Mouse (Mus musculus) urinary bladder, postnatal 4 days (tissue): ENCODE data around the gene Pde8a.

Experiments used
- DNase-seq, 2 experiments: peaks; one replicate each; pipeline ENCODE4 v3.0.0; 2021 to 2022; ENCODE audit warnings: low spot score in 2 of 2

The Pde8a gene

DNA sequence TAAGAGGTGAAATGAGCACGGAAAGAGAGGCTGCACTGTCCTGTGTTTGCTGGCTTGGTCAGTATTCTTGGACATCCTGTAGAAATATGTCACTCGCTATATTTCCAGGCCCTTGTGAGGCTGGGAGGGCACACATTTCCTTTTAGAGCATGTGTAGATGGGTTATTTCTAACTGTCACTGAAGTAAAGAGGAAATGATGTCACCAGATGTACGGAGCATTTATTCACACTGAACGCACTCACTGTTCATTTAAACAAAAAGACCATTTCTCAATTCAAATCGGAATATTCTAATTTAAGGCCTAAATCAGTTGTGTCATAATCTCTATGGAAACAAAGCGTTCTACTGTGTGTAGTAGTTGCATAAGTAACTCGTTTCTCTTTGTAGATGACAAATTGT, 48.2 kb downstream of the Pde8a start:
- no peak for DNase-seq

DNA sequence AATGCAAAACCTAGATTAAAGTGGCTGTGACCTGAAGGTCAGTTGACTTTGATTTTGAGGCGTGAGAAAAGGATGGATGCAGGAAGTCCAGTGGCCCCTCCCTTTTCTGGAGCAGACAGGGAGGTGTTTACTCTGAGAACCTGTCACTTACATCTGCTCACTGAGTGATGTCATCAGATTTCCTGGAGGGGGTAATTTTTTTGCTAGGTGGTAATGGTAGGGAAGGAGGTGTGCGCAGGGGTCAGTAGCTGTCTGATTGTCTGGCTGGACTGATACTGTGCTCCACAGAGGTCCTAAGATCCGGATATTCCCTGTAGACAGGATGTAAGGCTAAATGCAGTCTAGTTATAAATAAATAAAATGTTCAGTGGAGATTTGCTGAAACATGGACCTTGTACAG, 59.5 kb downstream of the Pde8a start:
- DNase-seq = no peak

DNA sequence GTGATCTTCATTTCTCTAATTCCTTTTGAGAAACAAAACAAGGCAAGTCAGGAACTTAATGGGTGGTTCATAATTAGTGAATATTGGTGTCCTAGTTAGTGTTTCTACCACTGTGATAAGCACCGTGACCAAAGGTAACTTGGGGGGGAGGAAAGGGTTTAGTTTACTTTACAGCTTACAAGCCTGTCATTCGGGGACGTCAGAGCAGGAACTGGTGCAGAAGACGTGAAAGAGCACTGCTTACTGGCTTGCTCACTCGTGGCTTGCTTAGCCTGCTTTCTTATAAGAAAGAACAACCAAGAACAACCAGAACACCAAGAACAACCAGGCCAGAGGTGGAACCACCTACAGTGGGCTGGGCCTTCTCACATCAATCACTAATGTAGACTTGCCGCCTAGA, 65.6 kb downstream of the Pde8a start:
- DNase-seq = no peak

DNA sequence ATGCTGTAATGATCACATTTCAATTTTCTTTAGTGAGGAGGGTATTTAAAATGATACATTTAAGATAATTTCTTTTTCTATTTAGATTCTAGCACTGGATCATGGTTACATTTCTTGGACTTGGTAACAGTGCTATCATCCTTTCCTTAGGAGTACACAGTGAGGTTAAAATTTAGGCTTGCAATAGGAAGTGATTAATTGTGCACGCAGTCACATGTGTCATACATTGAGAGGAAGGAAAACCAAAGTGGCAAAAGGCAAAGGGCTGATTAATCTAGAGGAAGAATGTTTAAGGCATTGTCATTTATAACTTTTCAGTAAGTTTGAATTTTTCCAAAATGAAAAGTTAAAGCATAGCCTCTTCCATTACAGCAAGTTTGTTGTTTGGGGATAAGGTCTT, 67.8 kb downstream of the Pde8a start:
- no peak for DNase-seq

DNA sequence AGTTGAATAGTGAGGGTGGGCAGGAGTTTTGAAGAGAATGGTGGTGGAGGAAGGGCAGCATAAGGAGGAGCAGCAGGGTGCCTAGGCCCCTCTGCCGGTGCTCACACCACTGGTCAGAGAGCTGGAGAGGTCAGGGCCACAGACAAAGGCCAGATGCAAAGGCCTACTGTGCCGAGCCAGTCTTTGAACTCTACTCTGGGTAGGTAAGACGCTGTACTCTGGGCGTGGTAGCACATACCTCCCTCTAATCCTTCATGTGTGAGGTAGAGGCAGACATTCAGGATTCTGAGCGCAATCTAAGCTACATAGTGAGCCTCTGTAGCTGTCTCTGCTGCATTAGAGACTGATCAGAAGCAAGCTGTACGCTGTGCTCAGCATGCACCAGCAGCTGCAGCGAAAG, 73.1 kb downstream of the Pde8a start:
- no peak for DNase-seq

DNA sequence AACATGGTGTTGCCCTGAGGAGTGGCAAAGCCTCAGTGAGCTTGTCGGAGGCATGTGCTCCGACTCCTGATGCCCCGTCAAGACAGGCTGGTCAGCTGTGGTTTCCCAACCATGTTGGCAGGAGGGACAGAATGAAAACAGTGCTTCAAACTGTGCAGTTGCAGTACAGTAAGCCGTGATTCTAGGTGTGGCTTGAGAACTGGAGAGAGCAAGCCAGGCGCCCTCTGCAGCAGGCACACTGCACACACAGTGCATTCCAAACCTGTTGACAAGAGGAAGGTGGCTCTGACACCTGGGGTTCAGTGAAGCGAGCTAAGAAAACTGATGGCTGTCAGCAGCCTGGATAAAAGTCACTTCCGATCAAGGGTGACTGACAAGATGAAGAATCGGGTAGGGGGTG, 73.5 kb downstream of the Pde8a start:
- DNase-seq = no peak

DNA sequence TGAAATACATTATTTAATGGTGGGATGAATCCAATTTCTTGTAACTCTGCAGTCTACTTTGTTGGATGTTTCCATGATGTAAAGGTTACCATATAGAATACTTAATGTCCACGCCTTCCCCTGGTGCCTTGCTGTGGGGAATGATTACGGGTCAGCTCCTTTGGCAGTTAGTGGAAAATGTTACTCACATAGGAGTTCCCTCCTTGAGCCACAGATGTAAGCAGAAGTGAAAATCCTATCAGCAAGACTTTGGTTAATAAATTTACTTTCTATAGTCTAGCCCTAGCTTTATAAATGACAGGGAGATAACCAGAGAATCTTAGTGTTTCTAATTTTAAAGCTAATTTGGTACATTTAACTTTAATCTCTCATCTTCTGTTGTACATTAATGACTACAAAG, 81.8 kb downstream of the Pde8a start:
- DNase-seq = no peak

DNA sequence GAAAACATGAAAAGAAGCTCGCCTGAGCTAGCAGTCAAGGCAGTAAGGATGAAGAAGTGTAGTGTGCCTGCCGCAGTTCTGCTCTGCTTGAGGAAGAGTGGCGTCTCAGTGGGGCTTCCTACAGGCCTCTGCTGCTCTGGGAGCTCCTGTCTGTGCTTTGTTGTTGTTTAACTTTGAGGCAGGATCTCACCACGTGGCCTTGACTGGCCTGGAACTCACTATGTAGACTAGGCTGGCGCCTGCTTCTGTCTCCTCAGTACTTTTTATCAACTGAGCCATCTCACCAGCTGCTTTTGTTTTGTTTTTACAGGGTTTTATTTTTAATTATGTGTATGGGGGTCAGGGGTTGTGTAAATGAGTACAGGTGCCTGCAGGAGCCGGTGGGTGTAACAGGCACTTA, 84.8 kb downstream of the Pde8a start:
- no peak for DNase-seq

DNA sequence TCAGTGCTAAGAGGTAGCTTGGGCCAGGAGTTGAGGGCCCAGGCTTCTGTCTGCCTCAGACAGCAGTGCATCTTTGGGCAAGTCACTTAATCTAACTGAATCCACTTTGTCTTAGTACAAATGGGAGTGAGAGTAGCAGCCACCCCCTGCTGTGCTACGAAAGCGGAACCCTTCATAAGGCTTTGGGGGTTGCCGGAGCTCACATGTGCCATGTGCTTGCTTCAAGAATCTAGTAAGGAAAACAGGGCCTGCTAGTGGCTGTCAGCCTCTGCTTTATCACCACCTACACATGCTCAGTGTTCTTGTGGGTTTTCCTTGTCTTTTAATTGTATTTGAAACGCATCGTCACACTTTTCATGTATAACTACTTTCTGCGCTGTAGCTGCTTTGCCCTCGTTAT, 87.9 kb downstream of the Pde8a start:
- DNase-seq = no peak

DNA sequence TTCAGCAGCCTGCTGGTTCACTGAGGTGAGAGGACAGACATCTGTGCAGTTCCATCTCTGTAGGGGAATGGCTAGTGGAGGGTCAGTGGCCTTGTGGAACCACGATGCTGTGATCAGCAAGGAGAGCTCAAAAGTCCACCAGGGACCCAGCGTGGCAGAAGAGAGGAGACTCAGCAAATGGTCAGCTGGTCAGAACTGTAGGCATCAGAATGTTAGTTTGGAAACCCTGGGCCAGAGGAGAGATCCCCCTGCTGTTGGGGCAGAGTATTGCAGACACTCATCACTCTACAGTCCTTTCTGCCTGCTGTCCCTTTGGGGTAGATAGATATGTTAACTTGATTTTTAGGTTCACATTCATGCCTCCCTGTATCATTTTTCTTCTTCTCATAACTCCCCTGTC, 90.3 kb downstream of the Pde8a start:
- no peak for DNase-seq

DNA sequence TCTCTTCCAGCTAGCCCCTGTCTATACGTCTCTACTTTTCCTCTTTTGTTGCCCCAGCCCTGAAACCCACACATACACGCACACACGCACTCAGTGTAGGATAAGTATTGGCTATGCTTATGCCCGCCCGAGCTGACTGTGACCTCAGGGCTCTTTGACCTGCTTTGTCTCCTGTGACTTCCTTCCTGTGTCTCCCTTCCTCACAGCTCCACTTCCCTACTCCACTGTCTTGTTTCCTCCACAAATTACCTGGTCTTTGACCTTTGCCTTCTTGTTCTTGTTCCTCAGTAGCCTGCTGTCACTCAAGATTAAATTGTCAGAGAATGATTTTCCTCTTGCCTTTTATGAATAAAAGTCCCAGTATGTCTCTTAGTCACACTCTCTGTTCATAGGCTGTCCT, 90.7 kb downstream of the Pde8a start:
- DNase-seq = no peak

DNA sequence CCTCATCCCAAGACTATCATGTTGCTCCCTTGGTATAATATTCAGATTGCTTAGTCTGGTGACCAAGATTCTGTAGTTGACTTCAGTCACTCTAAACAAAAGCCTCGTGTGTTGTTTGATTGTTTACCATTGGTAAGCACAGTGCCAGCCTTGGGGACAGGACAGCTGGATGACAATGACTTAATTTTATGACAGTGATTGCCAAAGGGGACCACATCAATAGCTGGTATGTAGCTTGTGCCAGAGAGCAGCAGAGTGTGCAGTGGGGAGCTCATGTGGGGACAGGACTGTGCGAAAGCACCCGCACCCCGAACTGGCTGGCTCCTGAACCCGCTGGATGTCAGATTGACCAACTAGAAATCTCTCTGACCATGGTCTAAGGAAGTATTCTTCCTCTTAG, 91.3 kb downstream of the Pde8a start:
- DNase-seq = no peak

DNA sequence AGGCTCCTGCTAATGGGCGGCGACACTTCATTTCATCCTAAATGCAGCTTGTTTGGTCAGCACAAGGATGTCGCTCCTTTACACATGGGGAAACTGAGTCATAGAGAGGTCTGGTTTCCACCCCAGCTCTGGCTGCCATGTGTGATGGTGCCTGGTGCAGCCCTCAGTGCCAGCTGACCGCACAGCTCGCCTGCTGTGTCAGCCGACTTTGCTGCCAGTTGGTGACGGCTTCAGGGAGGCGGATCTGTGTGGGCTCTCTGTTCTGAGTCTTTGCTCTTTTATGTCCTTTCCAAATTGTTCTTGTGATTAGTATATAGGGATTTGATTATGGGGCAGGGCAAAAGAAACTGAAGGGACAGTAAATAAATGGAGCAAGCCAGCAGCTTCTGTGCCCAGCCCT, 94.3 kb downstream of the Pde8a start:
- DNase-seq = no peak

DNA sequence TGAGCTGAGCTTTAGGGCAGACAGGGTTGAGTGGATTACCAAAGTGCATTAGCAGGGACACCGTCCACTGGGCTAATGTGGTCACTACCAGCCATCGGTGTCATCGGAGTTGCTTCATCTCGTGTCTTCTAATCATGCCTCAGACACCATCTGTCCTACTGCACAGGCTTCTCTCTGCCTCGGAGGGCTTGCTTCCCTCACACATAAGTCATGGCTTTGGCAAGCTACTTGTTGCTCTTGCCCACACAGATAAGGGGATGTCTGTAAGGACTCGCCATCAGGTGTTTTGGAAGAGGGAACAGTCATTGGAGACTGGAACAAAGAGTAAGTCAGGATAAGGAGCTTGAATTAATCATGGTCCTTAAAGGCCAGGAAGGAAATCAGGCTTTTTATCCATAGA, 95.9 kb downstream of the Pde8a start:
- DNase-seq = no peak

DNA sequence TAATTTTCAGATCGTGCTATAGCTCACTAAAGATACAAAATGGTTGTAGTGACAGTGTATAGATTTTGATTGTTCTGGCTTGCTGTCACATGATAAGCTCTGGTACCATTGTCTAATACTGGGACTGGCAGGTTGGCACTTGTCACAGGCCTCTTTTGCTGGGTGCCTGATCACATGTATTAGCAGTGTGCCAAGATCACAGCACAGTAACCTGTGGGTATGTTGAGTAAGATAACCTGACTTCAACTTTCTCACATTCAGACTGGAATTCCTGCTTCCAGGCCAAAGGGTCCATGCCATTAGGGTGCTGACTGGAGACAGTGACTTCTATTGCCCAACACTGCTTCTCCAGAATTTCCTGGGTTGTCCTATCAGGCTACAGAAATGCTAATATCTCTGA, 97.7 kb downstream of the Pde8a start:
- DNase-seq = no peak

DNA sequence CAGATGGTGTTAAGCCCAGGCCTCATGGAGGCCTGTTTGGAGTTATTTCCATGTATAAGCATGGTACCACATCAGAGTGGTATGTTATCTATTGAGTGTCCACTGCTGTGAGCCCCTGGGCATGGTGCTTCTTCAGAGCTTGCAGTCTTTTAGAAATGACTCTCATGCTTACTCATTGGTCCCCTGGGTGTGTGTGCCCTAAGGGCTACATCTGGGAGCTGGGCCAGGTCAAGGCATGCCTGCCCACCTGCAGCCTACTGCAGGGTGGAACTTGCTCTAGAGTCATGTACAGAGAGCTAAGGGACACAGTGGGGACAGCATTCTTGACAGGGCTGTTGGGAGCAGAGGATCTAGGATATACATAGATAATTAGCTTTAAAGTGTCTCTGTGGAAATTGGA, 98.2 kb downstream of the Pde8a start:
- DNase-seq = no peak

DNA sequence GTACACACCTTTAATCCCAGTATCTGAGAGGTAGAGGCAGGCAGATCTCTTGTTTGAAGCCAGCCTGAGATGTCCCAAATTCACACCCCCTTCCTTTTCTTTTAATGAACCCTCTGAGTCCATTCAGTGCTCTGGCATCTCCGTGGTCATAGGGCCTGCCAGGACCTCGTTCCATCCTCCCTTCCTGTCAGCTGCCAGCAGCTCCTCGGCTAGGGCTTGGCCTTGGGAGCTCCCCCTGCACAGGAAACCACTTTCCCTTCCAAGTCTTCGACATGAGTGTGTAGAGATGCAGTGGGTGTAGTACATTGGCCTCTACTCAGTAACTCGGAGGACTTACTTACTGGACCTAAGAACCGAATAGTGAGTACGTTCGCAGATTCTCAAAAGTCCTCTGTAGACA, 102.2 kb downstream of the Pde8a start:
- DNase-seq = no peak

DNA sequence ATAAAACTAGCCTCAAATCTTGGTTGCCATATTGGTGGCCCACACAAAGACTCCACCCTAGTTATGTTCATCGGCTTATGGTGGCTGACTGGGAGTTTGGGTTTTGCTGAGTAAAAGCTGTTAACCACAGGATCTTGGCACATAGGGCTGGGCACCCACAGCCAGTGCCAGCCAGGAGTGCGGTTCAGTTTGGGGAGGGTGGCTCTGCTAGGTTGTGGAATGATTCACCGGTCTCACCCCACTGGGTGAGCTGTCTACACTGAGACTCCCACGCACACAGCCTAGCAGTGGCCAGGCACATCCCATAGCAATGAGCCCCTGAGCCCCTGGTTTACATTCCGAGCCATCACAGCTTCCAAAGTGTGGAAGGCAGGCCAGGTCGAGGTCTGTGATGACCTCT, 106.4 kb downstream of the Pde8a start:
- DNase-seq = no peak

DNA sequence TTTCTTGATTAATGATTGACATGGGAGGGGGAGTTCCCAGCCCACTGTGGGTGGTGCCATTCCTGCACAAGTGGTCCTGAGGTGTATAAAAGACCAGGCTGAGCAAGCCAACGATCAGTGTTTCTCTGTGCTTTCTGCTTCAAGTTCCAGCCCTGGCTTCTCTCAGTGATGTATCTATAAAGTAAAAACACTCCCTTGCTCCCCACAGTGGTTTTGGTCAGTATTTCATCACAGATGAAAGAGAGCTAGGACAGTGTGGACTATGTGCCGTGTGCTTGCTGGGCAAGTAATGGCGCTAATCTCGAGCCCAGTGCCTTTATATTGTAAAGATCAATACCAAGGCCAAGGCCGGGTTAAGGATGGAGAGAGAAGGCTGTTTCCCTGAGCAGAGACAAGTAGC, 108.4 kb downstream of the Pde8a start:
- DNase-seq = no peak

DNA sequence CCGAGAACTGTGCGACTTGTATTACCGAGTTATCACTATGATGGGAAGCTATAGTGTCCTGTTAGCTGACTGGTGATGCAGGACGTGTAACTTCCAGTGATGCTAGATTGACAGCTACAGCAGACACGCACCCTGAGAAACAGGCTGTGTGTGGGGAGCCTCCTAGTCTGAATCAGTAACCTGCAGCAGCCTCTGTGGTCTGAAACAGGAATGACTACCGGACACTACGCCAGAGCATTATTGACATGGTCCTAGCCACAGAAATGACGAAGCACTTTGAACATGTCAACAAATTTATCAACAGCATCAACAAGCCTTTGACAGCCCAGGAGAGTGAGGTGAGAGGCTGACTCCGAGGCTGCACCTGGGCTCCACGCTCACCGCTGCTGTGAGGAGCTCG, 112.6 kb downstream of the Pde8a start:
- no peak for DNase-seq

DNA sequence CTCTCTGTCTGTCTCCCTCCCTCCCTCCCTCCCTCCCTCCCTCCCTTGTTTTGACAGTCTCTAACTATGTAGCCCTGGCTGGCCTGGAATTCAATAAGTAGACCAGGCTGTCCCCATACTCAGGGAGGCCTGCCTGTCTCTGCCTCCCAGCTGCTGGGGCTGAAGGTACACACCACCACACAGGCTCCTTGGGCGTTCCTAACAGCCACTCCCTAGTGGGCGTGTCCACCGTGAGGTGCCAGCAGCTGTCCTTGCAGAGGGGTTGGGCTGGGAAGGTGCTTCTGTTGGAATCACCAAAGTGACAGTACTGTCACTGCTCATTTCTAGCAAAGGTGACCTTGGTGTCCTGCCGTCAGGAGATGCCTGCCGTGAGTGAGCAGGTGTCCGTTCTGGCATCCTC, 113.5 kb downstream of the Pde8a start:
- no peak for DNase-seq

DNA sequence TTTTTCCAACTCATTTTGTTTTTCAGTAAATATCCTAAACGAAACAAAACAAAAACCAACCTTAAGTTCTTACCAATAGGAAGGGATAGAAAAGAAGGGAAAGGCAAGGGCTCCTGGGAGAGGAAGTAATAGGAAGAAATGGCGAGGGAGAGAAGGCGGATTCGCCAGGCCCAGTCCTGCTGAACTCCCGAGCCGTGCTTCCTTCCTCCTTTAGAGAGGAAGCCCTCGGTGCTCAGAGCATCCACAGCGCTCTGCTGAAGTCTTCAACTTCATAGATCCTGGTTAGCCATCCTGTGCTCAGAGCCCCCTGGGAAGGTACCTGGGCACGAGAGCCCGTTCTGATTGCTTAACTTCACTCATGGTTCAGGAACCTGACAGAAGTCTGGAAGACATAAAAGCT, 114.3 kb downstream of the Pde8a start:
- no peak for DNase-seq

DNA sequence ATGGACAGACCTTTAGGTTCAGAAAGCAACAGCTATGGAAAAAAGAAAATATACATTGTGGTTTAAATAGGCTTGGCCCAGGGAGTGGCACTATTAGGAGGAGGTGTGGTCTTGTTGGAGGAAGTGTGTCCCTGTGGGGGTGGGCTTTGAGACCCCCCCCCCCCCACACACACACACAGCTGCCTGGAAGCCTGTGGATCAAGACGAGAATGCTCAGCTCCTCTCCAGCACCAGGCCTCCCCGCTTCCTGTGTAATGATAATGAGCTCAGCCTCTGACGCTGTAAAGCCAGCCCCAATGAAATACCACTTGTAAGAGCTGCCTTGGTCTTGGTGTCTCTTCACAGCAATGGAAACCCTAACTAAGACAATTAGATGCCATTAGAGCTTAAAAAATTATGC, 117.4 kb downstream of the Pde8a start:
- no peak for DNase-seq

DNA sequence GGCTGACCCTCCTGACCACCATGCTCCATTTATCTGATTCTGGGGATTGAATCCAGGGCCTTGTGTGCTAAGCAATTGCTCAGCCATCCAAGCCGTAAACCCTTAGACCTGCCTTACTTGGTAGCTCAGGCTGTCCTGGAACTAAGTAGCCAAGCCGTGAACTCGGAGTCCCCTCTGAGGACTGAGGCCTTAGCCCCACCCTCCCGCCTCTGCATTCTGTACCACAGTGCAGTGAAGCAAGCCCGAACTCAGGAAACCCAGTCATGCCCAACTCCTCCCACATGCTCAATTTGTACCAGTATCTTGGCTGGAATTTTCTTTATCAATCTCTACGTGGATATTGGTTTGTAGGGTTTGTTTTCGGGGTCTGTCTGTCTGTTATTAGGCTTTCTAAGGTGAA, 118.5 kb downstream of the Pde8a start:
- no peak for DNase-seq

DNA sequence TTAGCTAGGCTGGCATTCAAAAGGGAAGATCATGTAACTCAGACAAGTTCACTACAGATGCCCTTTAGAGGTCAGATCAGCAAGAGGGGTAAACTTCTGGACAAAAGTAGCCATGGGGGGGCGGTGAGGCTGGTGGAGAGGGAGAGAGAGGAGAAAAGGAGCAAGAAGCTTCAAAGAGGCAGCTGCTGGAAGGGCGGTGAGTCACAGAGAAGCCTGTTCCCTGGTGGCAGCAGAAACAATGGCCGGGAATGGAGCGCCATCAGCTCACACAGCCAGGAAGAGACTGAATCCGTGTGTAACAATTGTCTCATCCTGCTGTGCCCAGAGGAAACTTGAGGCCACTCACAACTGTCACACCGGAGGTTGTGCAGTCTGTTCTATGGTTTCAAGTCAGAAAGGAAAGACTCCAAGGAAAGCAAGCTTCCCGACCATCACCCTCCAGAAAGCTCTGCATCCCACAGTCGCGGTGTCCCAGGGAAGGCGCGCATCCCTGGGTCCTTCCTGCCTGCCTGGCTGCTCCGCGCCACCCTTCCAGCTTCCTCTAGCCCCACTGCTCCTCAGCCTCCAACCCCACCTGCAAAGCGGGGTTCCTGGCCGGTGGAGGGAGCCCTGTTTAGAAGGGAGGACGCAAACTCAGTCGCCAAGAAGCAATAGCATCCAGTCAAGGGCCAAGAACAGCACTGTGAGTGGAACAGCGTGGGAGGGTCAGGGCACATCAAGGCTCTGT, 122.5 kb downstream of the Pde8a start:
- no peak for DNase-seq
